Mouse (Mus musculus) lung, adult 2 months (tissue): ENCODE measurements around the gene Fezf1.

Experiments
- CTCF ChIP-seq: fragments of 200-500 bp; IDR thresholded peaks from 2 replicates; pipeline ENCODE4 v1.5.1; 2011; ENCODE audit warnings: mild to moderate bottlenecking, low read length, control low read depth; ENCODE audit not compliant: insufficient read depth
- POLR2A ChIP-seq: fragments of 200-500 bp; IDR thresholded peaks from 2 replicates; pipeline ENCODE4 v1.6.1; 2011; ENCODE audit warnings: low read depth, mild to moderate bottlenecking, control low read depth, low read length, borderline replicate concordance; ENCODE audit errors: extremely low read depth

GRCm38 (mm10) chr6:23260738-23261050 is 12.5 kb upstream of the Fezf1 start:
- TF ChIP-seq POLR2A (no peak), CTCF (no peak)
